Comparison of ENCODE assay signal across 12 mouse cellular contexts in the genomic region with DNA sequence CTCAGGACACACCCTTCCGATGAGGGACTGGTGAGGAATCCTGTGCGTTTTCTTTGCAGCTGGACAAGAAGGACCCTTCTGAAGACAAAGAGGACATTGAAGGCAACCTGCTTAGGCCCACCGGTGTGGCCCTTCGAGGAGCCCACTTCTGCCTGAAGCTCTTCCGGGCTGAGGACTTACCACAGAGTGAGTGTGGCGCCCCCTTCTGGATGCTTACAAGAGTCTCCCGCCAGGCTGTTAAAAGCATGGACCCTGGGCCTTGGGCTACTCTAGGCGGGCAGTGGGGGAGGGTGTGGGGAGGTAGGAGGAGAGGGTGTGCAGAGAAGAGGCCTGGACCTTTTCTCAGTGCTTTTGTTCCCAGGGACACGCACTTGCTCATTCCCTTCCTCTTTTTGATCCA.
DNase-seq lines count a peak whose midpoint lies in the region; ATAC-seq and TF ChIP-seq lines count a peak whose summit lies in the region.
"Had no signal": no experiment of that assay in that cellular context is flagged by ENCODE, and none has a peak within 500 bp of the region (broad histone marks: within the 10 kb centered on the region; RNA-seq: fewer than 3 reads in every experiment).

No protein-coding gene starts in this region.

- no peak overlapping the region for H3K9ac ChIP-seq in liver, postnatal 0 days (replicated peaks)
- H3K9ac ChIP-seq in liver, embryonic 11.5 days (ENCODE audit: low read depth, low read length) = no peak overlapping the region
- H3K9ac ChIP-seq: midbrain, embryonic 12.5 days; stomach, embryonic 15.5 days had no signal

- 66% methylated on average over 9 of the region's 9 CpGs for WGBS in liver, postnatal 0 days (ENCODE audit: insufficient replicate concordance)
- WGBS in liver, embryonic 11.5 days = 71% methylated on average over 9 of the region's 9 CpGs

- H3K27me3 ChIP-seq in liver, postnatal 0 days (ENCODE audit: insufficient read depth, low read length) = no peaks in the 10 kb centered on the region
- no peaks in the 10 kb centered on the region for H3K27me3 ChIP-seq in liver, embryonic 11.5 days (replicated peaks; ENCODE audit: control insufficient read depth, insufficient read depth, low read length)
- H3K27me3 ChIP-seq: midbrain, embryonic 12.5 days; stomach, embryonic 15.5 days had no signal

- peak; percentile 32 for DNase-seq in gastrocnemius, postnatal 10 days
- DNase-seq in gastrocnemius, adult 18-20 months (ENCODE audit: low spot score) = no peak
- peak; percentile 37 for DNase-seq in liver, postnatal 0 days
- no peak for DNase-seq in liver, embryonic 11.5 days (ENCODE audit: low spot score)
- peak; percentile 75 for DNase-seq in ES-CJ7 (ENCODE audit: low read depth, low spot score)
- peak; percentile 27 for DNase-seq in lung, postnatal 10 days
- DNase-seq in frontal cortex, postnatal 10 days (ENCODE audit: low spot score in 2 of 2) = no peak

- H3K36me3 ChIP-seq in liver, postnatal 0 days (replicated peaks; ENCODE audit: insufficient read depth, low read length) = 0 out of 2 replicates have a peak, but pooled peaks cover 2% of the 10 kb centered on the region
- no peaks in the 10 kb centered on the region for H3K36me3 ChIP-seq in liver, embryonic 11.5 days (ENCODE audit: control insufficient read depth, insufficient read depth, low read length)
- H3K36me3 ChIP-seq: G1E; limb, embryonic 10.5 days; midbrain, embryonic 12.5 days; stomach, embryonic 15.5 days had no signal

- peak; percentile 43 for TF ChIP-seq CTCF in liver, postnatal 0 days (IDR thresholded peaks at IDR 0.05; ENCODE audit: low read depth)

- H3K27ac ChIP-seq in liver, postnatal 0 days (ENCODE audit: low read depth) = no peak overlapping the region
- no peak overlapping the region for H3K27ac ChIP-seq in liver, embryonic 11.5 days (ENCODE audit: low read depth, low read length)
- H3K27ac ChIP-seq: limb, embryonic 10.5 days; midbrain, embryonic 12.5 days; stomach, embryonic 15.5 days had no signal

- H3K9me3 ChIP-seq in liver, postnatal 0 days (ENCODE audit: low read length) = no peaks in the 10 kb centered on the region
- no peaks in the 10 kb centered on the region for H3K9me3 ChIP-seq in liver, embryonic 11.5 days (ENCODE audit: control insufficient read depth, low read length)
- H3K9me3 ChIP-seq: G1E; limb, embryonic 10.5 days; midbrain, embryonic 12.5 days; stomach, embryonic 15.5 days had no signal

- H3K4me2 ChIP-seq in liver, postnatal 0 days (ENCODE audit: low read depth, low read length) = no peak overlapping the region
- H3K4me2 ChIP-seq in liver, embryonic 11.5 days = no peak overlapping the region
- H3K4me2 ChIP-seq: midbrain, embryonic 12.5 days; stomach, embryonic 15.5 days had no signal

- H3K4me1 ChIP-seq in liver, postnatal 0 days (ENCODE audit: insufficient read depth) = no peaks in the 10 kb centered on the region
- no peaks in the 10 kb centered on the region for H3K4me1 ChIP-seq in liver, embryonic 11.5 days (replicated peaks; ENCODE audit: control insufficient read depth, insufficient read depth, low read length)
- H3K4me1 ChIP-seq: midbrain, embryonic 12.5 days; stomach, embryonic 15.5 days had no signal

- no peak for ATAC-seq in liver, postnatal 0 days
- no peak for ATAC-seq in liver, embryonic 11.5 days (replicated peaks; ENCODE audit: low FRiP score)
- ATAC-seq in granulocyte monocyte progenitor cell, adult 5-6 weeks (replicated peaks; ENCODE audit: poor library complexity, severe bottlenecking) = no peak; the same call in 1 of the 2 replicates

- no peak for TF ChIP-seq EP300 in liver, postnatal 0 days (IDR thresholded peaks at IDR 0.05; ENCODE audit: low read depth)

- H3K4me3 ChIP-seq in liver, postnatal 0 days (ENCODE audit: low read depth, low read length) = no peak overlapping the region
- H3K4me3 ChIP-seq in liver, embryonic 11.5 days (ENCODE audit: low read depth, low read length) = no peak overlapping the region
- H3K4me3 ChIP-seq: limb, embryonic 10.5 days; midbrain, embryonic 12.5 days; stomach, embryonic 15.5 days had no signal

Comparison
In these comparisons a context has a peak if more than half of its experiments do, and no peak if none do; other contexts are left out.
1. DNase-seq: peak in gastrocnemius, postnatal 10 days (single experiment), liver, postnatal 0 days (single experiment), ES-CJ7 (single experiment) and lung, postnatal 10 days (single experiment); none in gastrocnemius, adult 18-20 months (single experiment), liver, embryonic 11.5 days (single experiment) and frontal cortex, postnatal 10 days (0 of 2).